Mouse (Mus musculus) olfactory bulb, adult 2 months (tissue): Measurements from ENCODE around the gene Szt2. TPM values are rescaled to one million over a fixed set of nuclear protein-coding genes. Genes with fewer than 3 reads are reported as not detected.

Experiments
- H3K27ac ChIP-seq: fragments of 200-500 bp; 2 replicates; pipeline ENCODE4 v1.5.1; 2012; ENCODE audit warnings: low read depth, low read length; ENCODE audit not compliant: insufficient read depth
- H3K4me1 ChIP-seq: fragments of 200-500 bp; 2 replicates; pipeline ENCODE4 v1.6.1; 2012; ENCODE audit warnings: low read length; ENCODE audit not compliant: control insufficient read depth, insufficient read depth
- H3K4me3 ChIP-seq: fragments of 200-500 bp; 2 replicates; pipeline ENCODE4 v1.5.1; 2012; ENCODE audit warnings: mild to moderate bottlenecking, low read depth, low read length, moderate library complexity; ENCODE audit not compliant: insufficient read depth
- CTCF ChIP-seq: fragments of 200-500 bp; IDR thresholded peaks from 2 replicates; pipeline ENCODE4 v1.5.1; 2012; ENCODE audit warnings: low read depth, mild to moderate bottlenecking, low read length, moderate library complexity; ENCODE audit not compliant: insufficient read depth
- POLR2A ChIP-seq: fragments of 200-500 bp; IDR thresholded peaks from 2 replicates; pipeline ENCODE4 v1.6.1; 2012; ENCODE audit warnings: mild to moderate bottlenecking, low read depth, low read length, moderate library complexity; ENCODE audit not compliant: insufficient read depth
- WGBS: fragments of 180-500 bp; shearing (Covaris S2); methylation state at CpG from one replicate; pipeline ENCODE4 v1.1.7; 2018; 5-methylcytosine and 5-hydroxymethylcytosine counted together
- polyA plus RNA-seq: library from polyadenylated mRNA; stranded (reverse); fragments of >200 nt; gene quantifications from 2 replicates; pipeline ENCODE4 v1.2.4, GENCODE M21; 2012; ENCODE audit warnings: low replicate concordance; ENCODE audit not compliant: missing spikeins, insufficient read depth, insufficient read length

The Szt2 gene
- polyA plus RNA-seq, 1 experiment, result not detected

DNA sequence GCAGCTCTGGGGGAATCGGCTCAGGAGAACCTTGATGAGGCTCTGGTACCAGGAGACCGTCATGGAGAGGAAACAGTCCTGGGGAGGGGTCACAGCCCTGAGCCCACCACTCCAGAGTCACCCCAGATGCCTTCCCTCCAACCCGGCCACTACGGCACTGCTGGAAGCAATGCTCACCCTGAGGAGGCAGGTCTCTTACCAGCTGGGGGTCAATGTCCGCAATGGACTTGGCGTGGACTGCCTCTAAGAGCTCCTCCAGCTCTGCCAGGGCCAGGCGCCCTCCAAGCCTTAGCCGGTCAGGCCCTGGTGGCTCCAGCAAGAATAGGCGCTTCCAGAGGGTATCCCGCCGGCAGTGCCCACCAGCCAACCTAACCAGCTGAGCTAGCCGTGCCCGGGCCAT lies 44.4 kb downstream of the Szt2 start:
- Histone ChIP-seq H3K4me3 (no peak overlapping the region), H3K27ac (no peak overlapping the region), H3K4me1 (peaks cover 11% of the 10 kb centered on the region)
- WGBS, result 93% methylated on average over 13 of the region's 13 CpGs
- no peak for TF ChIP-seq CTCF
- no peak for TF ChIP-seq POLR2A

DNA sequence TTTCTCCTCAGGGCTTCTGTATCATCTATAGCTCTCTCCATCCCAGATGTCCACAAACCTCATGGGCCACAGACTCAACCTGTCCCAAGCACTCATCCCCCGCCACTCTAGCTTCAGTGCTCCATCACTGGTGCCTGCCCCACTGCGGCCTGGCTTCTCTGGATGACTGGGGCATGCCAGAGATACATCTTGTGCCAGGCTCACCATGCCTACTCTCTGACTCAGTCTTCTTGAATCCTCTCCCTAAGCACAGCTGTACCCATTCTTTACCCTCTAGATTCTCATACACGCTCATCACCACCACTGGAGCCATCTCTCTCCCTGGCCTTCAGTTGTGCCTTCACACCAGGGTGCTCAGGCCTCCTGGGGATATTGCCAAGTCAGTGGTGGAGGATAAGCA lies 45.1 kb downstream of the Szt2 start:
- peaks cover 11% of the 10 kb centered on the region for H3K4me1 ChIP-seq
- 92% methylated on average over 3 of the region's 3 CpGs for WGBS
- no peak overlapping the region for H3K27ac ChIP-seq
- no peak overlapping the region for H3K4me3 ChIP-seq
- no peak for TF ChIP-seq CTCF
- TF ChIP-seq POLR2A, result no peak

DNA sequence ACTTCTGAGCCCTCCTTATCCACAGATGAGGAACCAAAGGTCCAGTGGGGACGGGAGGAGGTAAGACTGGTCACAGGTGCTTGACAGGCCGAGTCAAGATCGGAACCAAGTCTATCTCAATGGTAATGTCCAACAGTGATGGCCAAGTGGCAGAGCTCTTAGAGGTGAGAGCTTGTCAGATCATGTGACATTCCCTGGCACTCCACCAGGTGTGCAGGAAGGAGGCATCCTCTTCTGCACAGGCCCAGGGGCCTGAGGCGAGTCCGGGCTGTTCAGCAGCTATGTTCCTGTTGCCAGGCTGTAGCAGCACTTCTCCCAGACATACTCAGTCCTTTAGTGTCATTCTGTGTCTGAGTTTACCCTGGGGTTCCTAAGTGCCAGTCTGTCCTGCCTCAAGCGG lies 46.2 kb downstream of the Szt2 start:
- Histone ChIP-seq H3K4me1 (peaks cover 11% of the 10 kb centered on the region), H3K4me3 (no peak overlapping the region), H3K27ac (no peak overlapping the region)
- no peak for TF ChIP-seq POLR2A
- TF ChIP-seq CTCF, result no peak
- WGBS, result 94% methylated on average over 6 of the region's 6 CpGs

DNA sequence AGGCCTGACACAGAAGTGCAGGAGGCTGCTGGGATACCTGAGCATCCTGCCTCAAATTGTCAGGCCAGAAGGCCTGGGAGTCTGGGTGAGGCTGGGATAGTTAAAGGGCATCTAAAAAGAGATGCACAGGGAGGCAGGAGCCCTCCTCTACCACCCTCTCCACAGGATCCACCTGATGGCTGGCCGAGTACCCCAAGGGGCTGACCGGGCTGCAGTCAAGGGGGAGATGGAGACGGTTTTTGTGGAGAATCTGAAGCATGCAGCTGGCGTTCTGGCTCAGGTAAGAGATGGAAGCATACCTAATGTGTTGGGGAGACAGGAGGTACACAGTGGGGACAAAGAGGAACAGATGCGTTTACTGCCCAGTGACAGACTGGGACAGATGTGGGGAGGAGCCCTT lies 47.6 kb downstream of the Szt2 start:
- TF ChIP-seq CTCF (no peak), POLR2A (no peak)
- H3K4me3 ChIP-seq, result no peak overlapping the region
- H3K4me1 ChIP-seq, result peaks cover 11% of the 10 kb centered on the region
- no peak overlapping the region for H3K27ac ChIP-seq
- 94% methylated on average over 5 of the region's 5 CpGs for WGBS

DNA sequence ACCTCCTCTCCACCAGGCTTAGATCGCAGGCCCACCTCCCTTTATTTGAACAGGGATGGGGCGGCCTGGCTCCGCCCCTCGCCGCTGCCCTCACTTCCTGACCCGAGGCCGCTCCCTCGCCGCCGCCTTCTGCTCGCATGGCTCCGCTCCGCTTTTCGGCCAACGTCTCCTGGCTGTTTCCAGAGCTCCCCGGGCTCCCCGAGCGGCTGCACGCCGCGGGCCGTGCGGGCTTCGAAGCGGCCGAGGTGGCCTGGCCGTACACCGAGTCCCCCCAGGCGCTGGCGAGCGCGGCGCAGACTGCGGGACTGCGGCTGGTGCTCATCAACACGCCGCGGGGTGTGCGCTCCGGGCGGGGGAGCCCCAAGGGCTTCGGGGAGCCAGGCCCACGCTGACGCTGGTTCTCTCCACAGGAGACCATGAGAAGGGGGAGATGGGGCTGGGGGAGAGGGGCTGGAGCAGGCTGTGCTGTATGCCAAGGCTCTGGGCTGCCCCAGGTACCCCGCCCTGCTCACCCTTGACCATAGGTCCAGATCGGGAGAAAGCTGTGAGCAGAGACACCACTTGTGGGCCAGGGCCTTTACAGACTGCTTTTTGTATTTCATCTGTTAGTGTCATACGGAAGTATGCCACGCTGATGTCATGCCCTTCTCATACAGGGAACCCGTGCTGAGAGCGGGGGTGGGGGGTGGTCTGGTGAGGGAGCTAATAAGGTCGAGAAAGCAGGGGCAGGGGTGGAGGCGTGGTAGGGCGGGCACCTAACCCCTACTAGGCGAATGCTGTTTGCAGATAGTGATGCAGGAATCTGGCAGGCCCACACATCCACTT lies 49.0 kb downstream of the Szt2 start:
- WGBS, result 2% methylated on average over 54 of the region's 54 CpGs
- peak overlapping the region; percentile 92 for H3K4me3 ChIP-seq
- peaks cover 11% of the 10 kb centered on the region for H3K4me1 ChIP-seq
- TF ChIP-seq CTCF, result no peak
- peak; percentile 70 for TF ChIP-seq POLR2A
- H3K27ac ChIP-seq, result peak overlapping the region; percentile 85

DNA sequence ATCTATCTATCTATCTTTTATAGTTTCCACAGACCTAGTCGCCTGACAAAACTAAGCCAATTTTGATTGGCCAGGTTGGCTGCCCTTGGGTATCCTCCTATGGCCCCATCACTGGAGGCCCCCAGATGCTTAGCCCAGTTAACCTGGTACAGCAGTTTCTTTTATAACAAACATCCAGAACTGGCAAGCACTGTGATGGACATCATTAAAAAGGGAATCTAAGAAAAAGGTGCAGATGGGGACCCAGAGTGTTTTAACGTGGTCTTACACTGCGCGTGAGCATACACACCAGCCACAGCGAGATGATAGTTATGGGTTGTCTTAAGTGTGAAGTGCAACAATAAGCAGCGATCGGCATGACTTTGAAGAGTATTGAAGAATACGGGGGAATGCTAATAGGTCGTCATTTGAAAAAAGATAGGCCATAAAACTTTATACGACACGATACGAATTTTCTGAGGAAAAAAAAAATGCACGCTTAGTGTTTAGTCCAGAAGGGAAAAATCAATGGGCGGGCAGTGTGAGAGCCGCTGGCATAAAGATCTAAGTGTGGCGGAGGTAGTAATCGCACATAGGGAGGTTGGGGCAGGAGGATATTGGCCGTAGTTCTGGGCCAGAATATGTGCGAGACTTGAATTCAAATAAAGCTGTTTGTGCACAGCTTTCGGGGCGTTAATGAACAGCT lies 49.7 kb downstream of the Szt2 start:
- 12% methylated on average over 21 of the region's 21 CpGs for WGBS
- TF ChIP-seq POLR2A (no peak), CTCF (no peak)
- Histone ChIP-seq H3K4me1 (peaks cover 11% of the 10 kb centered on the region), H3K4me3 (peak overlapping the region; percentile 92), H3K27ac (peak overlapping the region; percentile 85)

DNA sequence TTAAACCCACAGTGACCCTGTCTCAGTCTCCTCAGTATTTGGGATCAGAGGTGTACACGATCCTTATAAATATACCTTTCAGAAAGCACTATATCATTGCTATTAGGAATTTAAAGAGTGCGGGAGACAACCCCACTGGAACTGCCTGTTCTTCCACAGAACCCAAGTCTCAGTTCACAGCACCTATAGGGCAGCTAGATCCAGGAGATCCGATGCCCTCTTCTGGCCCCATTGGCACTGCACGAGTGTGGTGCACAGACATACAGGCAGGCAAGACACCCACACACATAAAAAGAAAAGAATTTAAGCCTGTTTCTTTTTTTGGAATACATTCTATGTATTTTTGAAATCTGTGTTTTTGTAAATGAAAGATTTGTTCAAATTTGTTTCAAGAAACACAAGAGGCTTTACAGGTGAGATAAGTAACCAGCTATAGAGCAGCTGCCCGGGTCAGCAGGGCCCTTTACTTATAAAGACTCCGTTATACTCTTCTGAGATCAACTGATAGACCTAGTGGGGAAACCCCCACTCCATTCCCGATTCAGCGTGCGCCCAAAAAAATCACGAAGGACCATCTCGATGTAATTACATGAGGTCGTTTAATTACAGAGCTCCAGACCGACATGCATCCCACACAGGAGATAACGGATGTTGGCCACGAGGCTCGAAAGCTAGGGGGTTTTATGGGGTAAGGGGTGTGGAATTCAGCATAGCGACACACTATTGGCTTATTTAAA lies 50.7 kb downstream of the Szt2 start:
- Histone ChIP-seq H3K4me3 (no peak overlapping the region), H3K4me1 (peaks cover 11% of the 10 kb centered on the region), H3K27ac (no peak overlapping the region)
- 61% methylated on average over 17 of the region's 17 CpGs for WGBS
- TF ChIP-seq CTCF (no peak), POLR2A (no peak)

DNA sequence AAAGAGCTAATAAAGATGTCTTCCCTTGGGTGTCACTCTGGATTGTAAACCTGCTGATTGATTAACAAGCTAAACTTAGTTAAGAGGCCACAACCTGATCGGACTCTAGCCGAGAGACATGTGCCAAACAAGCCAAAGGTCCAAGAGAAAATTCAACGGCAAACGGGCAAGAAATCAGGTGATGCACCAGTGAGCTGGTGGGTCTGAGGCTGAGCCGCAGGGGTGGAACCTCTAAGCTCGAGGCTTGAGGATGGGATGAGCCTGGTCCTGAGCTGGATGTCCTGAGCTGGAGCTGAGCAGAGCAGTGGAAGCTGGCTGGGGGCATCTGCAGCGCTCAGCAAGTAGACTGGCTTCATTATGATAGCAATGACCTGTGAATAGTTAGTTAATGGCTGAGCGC lies 51.6 kb downstream of the Szt2 start:
- no peak for TF ChIP-seq POLR2A
- TF ChIP-seq CTCF, result no peak
- Histone ChIP-seq H3K4me3 (no peak overlapping the region), H3K4me1 (peaks cover 11% of the 10 kb centered on the region), H3K27ac (no peak overlapping the region)
- WGBS, result 93% methylated on average over 8 of the region's 8 CpGs

DNA sequence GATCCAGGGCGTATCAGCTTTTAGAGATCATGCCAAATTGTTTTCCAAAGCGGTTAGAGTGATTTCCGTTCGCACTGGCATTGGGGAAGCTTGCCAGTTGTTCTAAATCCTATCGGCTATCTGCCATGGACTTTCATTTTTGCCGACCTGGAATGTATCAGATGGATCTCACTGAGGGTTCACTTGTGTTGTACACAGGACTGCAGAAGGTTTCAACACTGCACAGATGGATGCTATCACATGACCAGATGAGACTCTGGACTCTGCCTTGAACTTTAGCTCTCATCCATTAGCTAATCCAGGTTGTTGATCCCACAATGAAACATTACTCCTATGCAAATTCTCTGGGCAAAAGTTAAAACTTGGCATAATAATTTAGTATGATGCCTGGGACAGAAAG lies 52.3 kb downstream of the Szt2 start:
- Histone ChIP-seq H3K4me3 (no peak overlapping the region), H3K4me1 (peaks cover 11% of the 10 kb centered on the region), H3K27ac (no peak overlapping the region)
- WGBS, result 89% methylated on average over 6 of the region's 6 CpGs
- TF ChIP-seq POLR2A (no peak), CTCF (no peak)
